Mouse (Mus musculus) neural tube, embryonic 14.5 days (tissue): ENCODE data around the gene Nup160. TPM values are rescaled to one million over a fixed set of nuclear protein-coding genes. Genes with fewer than 3 reads are reported as not detected.

Source experiments
- ATAC-seq: fragments of 200-750 bp; cut with Nextera tagmentation; 2 replicates; pipeline ENCODE4 v1.8.0; 2017; ENCODE audit warnings: low read depth, mild to moderate bottlenecking, moderate TSS enrichment, moderate library complexity
- H3K27ac ChIP-seq: fragments of 300-500 bp; sonication (generic); 2 replicates; pipeline ENCODE4 v1.5.1; 2014; ENCODE audit warnings: low read depth, mild to moderate bottlenecking, control low read depth, low read length, moderate library complexity, mixed read lengths
- H3K27me3 ChIP-seq: fragments of 300-500 bp; sonication (generic); 2 replicates; pipeline ENCODE4 v1.6.1; 2014; ENCODE audit warnings: low read length; ENCODE audit not compliant: control insufficient read depth, insufficient read depth
- H3K36me3 ChIP-seq: fragments of 300-500 bp; sonication (generic); 2 replicates; pipeline ENCODE4 v1.6.1; 2014; ENCODE audit warnings: low read length, mixed read lengths; ENCODE audit not compliant: control insufficient read depth, insufficient read depth
- H3K4me1 ChIP-seq: fragments of 300-500 bp; sonication (generic); 2 replicates; pipeline ENCODE4 v1.6.1; 2014; ENCODE audit warnings: low read length; ENCODE audit not compliant: control insufficient read depth, insufficient read depth
- H3K4me2 ChIP-seq: fragments of 300-500 bp; sonication (generic); 2 replicates; pipeline ENCODE4 v1.6.1; 2014; ENCODE audit warnings: mild to moderate bottlenecking, low read depth, low read length, control low read depth
- H3K4me3 ChIP-seq: fragments of 300-500 bp; sonication (generic); 2 replicates; pipeline ENCODE4 v1.5.1; 2014; ENCODE audit warnings: low read depth, low read length, control low read depth, mixed read lengths
- H3K9ac ChIP-seq: fragments of 300-500 bp; sonication (generic); replicated peaks from 2 replicates; pipeline ENCODE4 v1.6.1; 2014; ENCODE audit warnings: low read depth, mild to moderate bottlenecking, control low read depth, low read length, mixed read lengths
- H3K9me3 ChIP-seq: fragments of 300-500 bp; sonication (generic); 2 replicates; pipeline ENCODE4 v1.6.1; 2016; ENCODE audit warnings: low read length; ENCODE audit not compliant: control insufficient read depth
- WGBS: fragments of 180-500 bp; shearing (Covaris S2); extraction: QIAGEN DNeasy Blood & Tissue Kit; methylation state at CpG from one replicate; pipeline ENCODE4 v1.1.7; 2014; 5-methylcytosine and 5-hydroxymethylcytosine counted together
- polyA plus RNA-seq: library from polyadenylated mRNA; unstranded; fragments of >200 nt; fragmentation: Nextera tagmentation; extraction: Ambion mirVana; gene quantifications from 2 replicates; pipeline ENCODE4 v1.2.1, GENCODE M21; 2014

Nup160 gene
- polyA plus RNA-seq, 1 experiment from 2014 or later = 29.2 TPM

DNA sequence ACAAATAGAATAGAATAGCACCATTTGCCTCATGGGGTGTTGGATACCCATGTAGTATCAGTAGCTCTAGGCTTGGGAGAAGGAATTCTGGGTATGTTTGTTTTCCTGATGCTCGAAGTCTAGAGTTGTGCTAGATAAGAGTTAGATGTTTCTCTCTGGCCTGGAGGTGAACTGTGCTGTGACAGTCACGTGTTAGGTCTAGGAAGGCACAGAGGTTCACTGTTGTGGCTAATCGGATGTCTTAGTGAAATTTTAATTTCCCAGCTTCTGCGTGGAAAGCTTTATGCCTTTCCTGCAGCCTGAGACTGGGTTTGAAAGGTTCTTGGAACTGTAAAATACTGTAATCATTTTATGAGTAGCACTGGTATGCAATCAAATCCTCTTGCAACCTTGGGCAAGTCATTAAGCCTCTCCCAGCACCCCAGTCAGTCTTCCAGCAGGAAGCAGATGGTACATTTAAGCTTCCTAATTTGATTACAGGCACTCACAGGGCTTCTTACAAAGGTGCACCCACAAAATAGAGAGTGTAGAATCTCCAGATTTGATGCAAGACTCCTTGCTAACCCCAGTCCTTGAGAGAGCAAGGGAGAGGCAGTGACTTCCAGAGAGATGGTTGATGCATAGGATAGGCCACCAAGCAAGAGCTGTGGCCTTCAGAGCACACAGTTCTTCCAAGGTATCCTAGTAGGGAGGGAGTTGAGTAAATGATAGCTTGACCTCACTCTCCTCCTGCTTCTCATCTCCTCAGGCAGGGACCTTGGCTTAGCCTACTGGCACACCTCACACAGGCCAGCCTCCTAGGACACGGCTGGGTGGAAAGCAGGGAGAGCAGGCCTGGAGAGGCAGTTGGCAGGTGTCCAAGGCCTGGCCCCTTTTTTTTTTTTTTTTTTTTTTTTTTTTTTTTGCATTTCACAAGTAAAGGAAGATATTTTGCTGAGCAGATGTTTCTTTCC is 37.0 kb upstream of the Nup160 start:
- Histone ChIP-seq H3K27ac (no peak overlapping the region), H3K27me3 (no peaks in the 10 kb centered on the region), H3K4me2 (no peak overlapping the region), H3K9me3 (no peaks in the 10 kb centered on the region), H3K4me3 (no peak overlapping the region), H3K9ac (no peak overlapping the region), H3K36me3 (no peaks in the 10 kb centered on the region), H3K4me1 (peaks cover 4% of the 10 kb centered on the region; the same call in 1 of the 2 replicates)
- WGBS = 57% methylated on average over 5 of the region's 5 CpGs
- no peak for ATAC-seq

DNA sequence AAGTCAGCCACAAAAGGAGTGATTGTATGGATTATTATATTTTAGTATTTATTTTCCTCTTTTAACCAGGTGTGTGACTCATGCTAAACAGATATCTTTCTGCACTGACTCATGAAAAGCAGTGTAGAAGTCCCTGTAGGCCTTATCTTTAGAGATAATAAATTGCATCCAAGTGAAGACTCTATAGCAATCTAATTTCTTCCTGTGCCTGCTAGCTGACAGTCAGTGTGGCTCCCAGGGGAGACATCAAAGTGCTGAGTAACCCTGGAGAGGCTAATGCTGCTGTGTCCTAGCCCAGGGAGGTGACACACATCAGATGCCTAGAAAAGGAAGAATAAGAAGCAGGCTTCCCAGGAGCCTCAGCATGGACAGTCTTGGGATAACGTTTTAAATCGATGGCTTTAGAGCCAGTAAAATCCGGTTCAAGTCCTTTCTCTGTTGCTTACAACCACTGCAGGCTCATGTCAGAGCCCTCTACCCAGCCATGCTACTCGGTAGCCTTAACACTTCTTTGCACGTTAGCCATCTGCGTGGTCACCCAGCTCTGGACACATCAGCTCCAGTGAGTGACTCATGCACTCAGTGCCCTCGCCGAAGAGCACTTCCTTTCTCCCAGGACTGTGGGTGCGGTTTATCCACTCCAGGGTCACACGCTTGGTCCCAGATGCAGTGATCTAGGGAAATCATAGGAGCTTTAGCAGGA is 35.9 kb upstream of the Nup160 start:
- Histone ChIP-seq H3K4me2 (no peak overlapping the region), H3K4me1 (peaks cover 4% of the 10 kb centered on the region; the same call in 1 of the 2 replicates), H3K9ac (no peak overlapping the region), H3K36me3 (no peaks in the 10 kb centered on the region), H3K27me3 (no peaks in the 10 kb centered on the region), H3K9me3 (no peaks in the 10 kb centered on the region), H3K27ac (0 out of 2 replicates have a peak overlapping the region, but pooled peaks have one; percentile 13), H3K4me3 (no peak overlapping the region)
- ATAC-seq = peak; percentile 71; the same call in 1 of the 2 replicates
- 75% methylated on average over 10 of the region's 10 CpGs for WGBS

DNA sequence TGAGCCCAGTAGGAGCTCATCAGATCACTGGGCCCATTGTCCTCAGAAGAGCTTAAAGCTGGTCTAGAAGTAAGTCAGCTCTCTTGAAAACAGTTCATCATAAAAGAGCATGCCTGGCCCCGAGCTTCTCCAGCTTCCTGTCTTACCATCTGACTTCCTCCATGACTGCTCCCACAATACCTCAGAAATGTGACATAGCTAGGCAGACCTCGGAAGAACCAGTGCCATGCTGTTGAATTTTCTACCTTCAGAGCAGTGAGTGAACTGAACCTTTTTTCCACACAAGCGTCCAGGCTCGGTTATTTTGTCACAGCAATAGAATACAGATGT is 35.3 kb upstream of the Nup160 start:
- H3K27me3 ChIP-seq = no peaks in the 10 kb centered on the region
- no peaks in the 10 kb centered on the region for H3K36me3 ChIP-seq
- no peak overlapping the region for H3K4me3 ChIP-seq
- WGBS = 92% methylated on average over 4 of the region's 4 CpGs
- ATAC-seq = no peak
- peaks cover 4% of the 10 kb centered on the region; the same call in 1 of the 2 replicates for H3K4me1 ChIP-seq
- H3K4me2 ChIP-seq = no peak overlapping the region
- H3K27ac ChIP-seq = no peak overlapping the region
- H3K9me3 ChIP-seq = no peaks in the 10 kb centered on the region
- no peak overlapping the region for H3K9ac ChIP-seq

DNA sequence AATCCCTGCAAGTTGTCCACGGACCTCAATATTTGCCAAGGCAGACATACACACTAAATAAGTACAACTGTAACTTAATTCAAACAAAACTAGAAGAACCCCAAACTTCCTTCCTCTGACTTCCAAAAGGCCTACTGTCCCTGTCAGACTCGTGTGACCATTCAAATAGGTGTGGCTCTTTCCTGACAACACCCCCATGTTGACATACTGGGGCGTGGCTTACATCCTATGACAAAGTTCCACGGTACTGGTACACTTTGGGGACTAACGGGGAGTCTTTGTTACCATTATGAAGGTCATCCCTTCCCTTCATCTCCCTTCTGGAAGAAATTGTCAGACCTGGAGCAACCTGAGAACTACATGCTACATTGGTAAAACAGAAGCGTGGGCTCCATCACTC is 29.9 kb upstream of the Nup160 start:
- Histone ChIP-seq H3K9me3 (no peaks in the 10 kb centered on the region), H3K4me1 (no peaks in the 10 kb centered on the region), H3K27ac (no peak overlapping the region), H3K9ac (no peak overlapping the region), H3K4me2 (no peak overlapping the region), H3K36me3 (no peaks in the 10 kb centered on the region), H3K27me3 (no peaks in the 10 kb centered on the region), H3K4me3 (no peak overlapping the region)
- no peak for ATAC-seq
- 78% methylated on average over 6 of the region's 6 CpGs for WGBS

DNA sequence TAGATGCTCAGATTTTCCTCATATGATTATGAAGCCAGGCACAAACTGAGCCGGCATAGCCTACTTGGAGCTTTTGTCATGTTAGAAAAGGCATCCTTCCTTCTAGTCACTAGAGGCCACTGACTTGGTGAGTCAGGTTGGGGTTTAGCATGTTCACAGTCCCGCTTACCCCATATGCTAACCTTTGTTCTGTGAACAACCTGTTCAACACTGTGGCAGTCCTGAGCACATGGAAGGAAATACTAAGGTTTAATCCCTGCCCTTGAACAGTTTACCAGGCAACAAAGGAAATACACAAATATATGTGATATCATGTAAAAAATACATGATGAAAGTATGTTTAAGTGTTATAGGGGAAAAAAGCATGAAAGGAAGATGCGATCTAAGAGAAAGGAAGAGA is 27.6 kb upstream of the Nup160 start:
- Histone ChIP-seq H3K27me3 (no peaks in the 10 kb centered on the region), H3K4me2 (no peak overlapping the region), H3K36me3 (no peaks in the 10 kb centered on the region), H3K27ac (no peak overlapping the region), H3K4me1 (no peaks in the 10 kb centered on the region), H3K4me3 (no peak overlapping the region), H3K9ac (no peak overlapping the region), H3K9me3 (no peaks in the 10 kb centered on the region)
- 90% methylated on average over 3 of the region's 3 CpGs for WGBS
- no peak for ATAC-seq

DNA sequence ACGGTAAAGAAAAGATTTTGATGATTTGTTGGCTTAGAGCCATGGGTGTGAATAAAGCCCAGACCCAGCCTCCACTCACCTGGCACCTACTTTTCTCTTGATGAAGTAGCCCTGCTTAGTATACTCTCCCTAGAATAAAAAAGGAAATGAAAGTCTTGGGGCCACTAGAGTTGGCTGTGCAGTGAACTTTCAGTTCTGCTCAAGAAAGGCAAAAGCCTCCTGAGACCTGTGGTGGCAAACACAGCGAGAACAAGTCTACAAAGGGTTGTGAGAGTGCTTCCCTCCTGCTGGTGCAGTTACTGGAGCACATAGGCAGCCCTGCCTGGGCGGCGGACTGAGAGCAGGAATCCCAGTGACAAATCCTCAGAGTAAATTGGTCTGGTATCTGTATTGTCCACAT is 27.1 kb upstream of the Nup160 start:
- no peaks in the 10 kb centered on the region for H3K4me1 ChIP-seq
- H3K4me2 ChIP-seq = no peak overlapping the region
- no peak overlapping the region for H3K4me3 ChIP-seq
- no peak overlapping the region for H3K27ac ChIP-seq
- H3K27me3 ChIP-seq = no peaks in the 10 kb centered on the region
- WGBS = 74% methylated on average over 4 of the region's 4 CpGs
- no peak for ATAC-seq
- no peaks in the 10 kb centered on the region for H3K9me3 ChIP-seq
- no peak overlapping the region for H3K9ac ChIP-seq
- no peaks in the 10 kb centered on the region for H3K36me3 ChIP-seq

DNA sequence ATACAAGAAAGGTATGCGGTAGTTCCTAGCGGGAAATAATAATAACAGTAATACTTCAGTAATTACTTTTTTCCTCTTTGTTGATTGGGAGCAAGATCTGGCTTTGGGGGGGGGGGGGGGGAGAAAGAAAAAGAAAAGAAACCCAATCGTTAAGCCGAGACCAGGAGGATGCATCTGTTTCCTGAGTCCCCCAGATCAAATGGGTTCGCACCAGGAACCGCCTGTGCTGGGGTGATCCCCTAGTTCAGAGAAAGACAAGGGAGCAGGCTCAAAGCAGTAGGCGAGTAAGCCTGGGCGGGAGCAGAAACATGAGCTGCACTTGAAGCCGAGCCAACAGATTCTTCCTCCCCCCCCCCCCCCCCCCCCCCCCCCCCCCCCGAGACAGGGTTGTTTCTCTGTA is 24.9 kb upstream of the Nup160 start:
- H3K9ac ChIP-seq = no peak overlapping the region
- ATAC-seq = no peak
- 84% methylated on average over 9 of the region's 10 CpGs for WGBS

DNA sequence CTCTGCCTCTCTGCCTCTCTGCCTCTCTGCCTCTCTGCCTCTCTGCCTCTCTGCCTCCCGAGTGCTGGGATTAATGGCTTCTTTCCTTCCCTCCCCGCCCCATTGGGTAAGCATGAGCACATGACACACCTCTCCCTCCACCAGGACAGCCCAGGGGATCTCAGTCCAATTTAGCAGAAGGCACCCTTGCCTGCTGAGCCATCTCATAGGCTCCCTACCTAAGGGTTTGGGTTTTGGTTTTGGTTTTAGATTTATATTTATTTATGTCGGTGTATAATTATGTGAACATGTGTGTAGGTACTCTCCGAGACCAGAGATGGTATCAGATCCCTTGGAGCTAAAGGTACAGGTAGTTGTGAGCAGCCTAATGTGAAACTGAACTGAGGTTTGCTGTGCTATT is 24.0 kb upstream of the Nup160 start:
- no peak overlapping the region for H3K9ac ChIP-seq
- H3K4me1 ChIP-seq = no peaks in the 10 kb centered on the region
- H3K9me3 ChIP-seq = no peaks in the 10 kb centered on the region
- H3K4me2 ChIP-seq = no peak overlapping the region
- H3K27me3 ChIP-seq = no peaks in the 10 kb centered on the region
- no peak for ATAC-seq
- H3K36me3 ChIP-seq = no peaks in the 10 kb centered on the region
- 69% methylated on average over 4 of the region's 4 CpGs for WGBS
- no peak overlapping the region for H3K27ac ChIP-seq
- H3K4me3 ChIP-seq = no peak overlapping the region

More for the DNA sequence above, 24.9 kb upstream of the Nup160 start:
- Histone ChIP-seq H3K36me3 (no peaks in the 10 kb centered on the region), H3K27me3 (no peaks in the 10 kb centered on the region), H3K9me3 (no peaks in the 10 kb centered on the region), H3K27ac (no peak overlapping the region), H3K4me1 (no peaks in the 10 kb centered on the region), H3K4me2 (no peak overlapping the region), H3K4me3 (no peak overlapping the region)

DNA sequence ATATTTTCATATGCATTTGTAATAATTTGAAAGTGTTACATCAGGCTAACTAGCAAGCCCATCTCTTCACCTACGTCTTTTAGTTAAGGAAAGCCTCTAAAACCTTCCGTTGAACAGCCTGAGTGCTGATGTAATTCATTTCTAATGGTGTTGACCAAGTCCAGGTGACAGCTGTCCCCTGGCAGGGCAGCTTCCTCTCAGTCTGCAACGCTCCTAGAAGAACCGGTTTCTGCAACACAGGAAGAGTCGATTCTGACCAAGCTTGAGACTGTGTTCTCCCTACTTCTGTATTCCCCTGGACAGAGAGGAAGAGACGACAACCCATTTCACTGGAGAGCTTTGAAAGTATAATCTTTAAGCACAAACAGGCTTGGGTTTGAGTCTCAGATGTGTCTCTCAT is 21.6 kb upstream of the Nup160 start:
- Histone ChIP-seq H3K36me3 (no peaks in the 10 kb centered on the region), H3K9me3 (no peaks in the 10 kb centered on the region), H3K9ac (no peak overlapping the region), H3K4me3 (no peak overlapping the region), H3K4me2 (no peak overlapping the region), H3K4me1 (no peaks in the 10 kb centered on the region), H3K27me3 (no peaks in the 10 kb centered on the region), H3K27ac (no peak overlapping the region)
- 82% methylated on average over 6 of the region's 6 CpGs for WGBS
- ATAC-seq = no peak
